Mouse (Mus musculus): ENCODE data around the gene Epha3. TPM values are rescaled to one million over a fixed set of nuclear protein-coding genes. Genes with fewer than 3 reads are reported as not detected.

The Epha3 gene
- polyA plus RNA-seq, 1 experiment from 2014 or later, result 11.0 TPM

DNA sequence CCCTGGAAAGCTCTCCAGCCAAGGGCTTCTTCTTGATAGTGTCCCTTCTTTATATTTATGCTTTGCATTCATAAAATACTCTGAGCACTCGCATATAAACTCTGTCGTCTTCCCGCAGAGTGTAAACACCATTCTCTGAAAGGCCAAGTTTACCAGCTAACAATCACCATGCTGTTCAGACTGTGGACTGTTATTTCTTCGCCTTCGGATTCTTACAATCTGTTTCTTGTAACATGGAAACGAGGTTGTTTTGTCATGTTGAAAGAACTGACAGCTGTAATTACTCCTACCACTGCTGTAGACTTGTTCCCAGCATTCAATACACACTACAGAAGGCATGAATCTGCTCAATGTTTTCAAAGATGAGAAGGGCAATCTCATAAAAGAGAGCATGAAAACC lies 46.4 kb downstream of the Epha3 start:
- Histone ChIP-seq H3K27me3 (replicated peaks) (no peaks in the 10 kb centered on the region), H3K4me2 (replicated peaks) (peak overlapping the region; percentile 15), H3K36me3 (no peaks in the 10 kb centered on the region), H3K9me3 (no peaks in the 10 kb centered on the region), H3K4me1 (replicated peaks) (no peaks in the 10 kb centered on the region), H3K27ac (0 out of 2 replicates have a peak overlapping the region, but pooled peaks have one; percentile 1), H3K9ac (no peak overlapping the region), H3K4me3 (replicated peaks) (no peak overlapping the region)
- WGBS, result 25% methylated on average over 6 of the region's 6 CpGs
- ATAC-seq, result no peak

DNA sequence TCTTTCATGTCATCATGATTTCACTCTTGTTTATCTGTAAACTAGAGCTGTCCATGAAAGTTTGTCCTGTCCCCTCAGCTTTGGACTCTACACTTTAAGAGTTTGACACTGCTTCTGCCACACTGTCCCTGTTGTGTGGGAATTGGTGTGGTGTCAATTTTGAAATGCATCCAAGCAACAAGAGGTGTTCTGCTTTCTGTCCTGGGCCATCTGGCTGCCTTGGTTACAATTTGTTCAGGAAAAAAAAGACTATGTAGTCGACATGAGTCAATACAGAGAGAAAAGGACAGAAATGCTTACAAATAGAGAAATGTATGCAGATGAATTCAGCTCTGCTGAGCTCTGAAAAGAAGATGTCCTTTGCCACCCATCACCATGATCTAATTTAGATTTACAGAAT lies 47.3 kb downstream of the Epha3 start:
- Histone ChIP-seq H3K27ac (no peak overlapping the region), H3K9me3 (no peaks in the 10 kb centered on the region), H3K4me2 (replicated peaks) (no peak overlapping the region), H3K4me1 (replicated peaks) (no peaks in the 10 kb centered on the region), H3K4me3 (replicated peaks) (no peak overlapping the region), H3K27me3 (replicated peaks) (no peaks in the 10 kb centered on the region), H3K36me3 (no peaks in the 10 kb centered on the region), H3K9ac (no peak overlapping the region)
- 12% methylated on average over 1 of the region's 1 CpGs for WGBS
- ATAC-seq, result no peak

DNA sequence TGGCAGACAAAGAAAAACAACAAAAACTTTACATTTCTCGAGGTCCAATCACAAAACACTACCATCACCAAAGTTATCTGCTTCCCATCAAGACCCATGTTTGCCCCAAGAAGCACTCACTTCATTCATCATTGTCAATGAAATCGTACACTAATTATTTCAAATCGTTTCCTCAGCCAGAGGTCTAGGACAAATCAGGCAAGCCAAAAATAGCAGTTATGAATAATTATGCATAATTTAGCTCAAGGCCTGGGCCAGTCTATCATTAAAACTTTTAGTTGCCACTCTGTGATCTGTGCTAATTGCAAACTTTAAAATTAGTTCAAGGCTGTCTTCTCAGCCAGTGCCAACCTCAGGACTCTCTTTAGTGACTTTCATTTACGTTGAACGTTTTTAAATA lies 54.1 kb downstream of the Epha3 start:
- Histone ChIP-seq H3K4me1 (replicated peaks) (no peaks in the 10 kb centered on the region), H3K27me3 (replicated peaks) (no peaks in the 10 kb centered on the region), H3K9me3 (no peaks in the 10 kb centered on the region), H3K36me3 (no peaks in the 10 kb centered on the region), H3K9ac (no peak overlapping the region), H3K4me3 (replicated peaks) (no peak overlapping the region), H3K27ac (no peak overlapping the region), H3K4me2 (replicated peaks) (no peak overlapping the region)
- 64% methylated on average over 5 of the region's 5 CpGs for WGBS
- ATAC-seq, result no peak

DNA sequence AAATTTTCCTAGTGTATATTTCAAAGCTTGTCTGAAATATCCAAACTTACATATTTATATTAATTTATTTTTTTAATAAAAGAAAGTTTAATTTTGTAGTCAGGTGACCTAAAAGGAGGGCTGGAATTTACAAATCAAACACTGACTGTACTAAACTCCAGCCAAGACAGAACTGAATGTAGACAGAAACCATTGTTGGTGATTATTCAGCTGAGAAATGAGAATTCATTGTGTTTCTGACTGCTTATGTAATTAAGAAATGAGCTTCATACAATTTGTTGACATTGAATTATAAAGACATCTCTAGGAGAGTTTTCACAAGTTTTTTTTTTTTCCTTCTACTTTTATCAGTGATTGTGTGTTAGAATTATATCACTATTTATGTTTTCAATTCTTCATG lies 55.0 kb downstream of the Epha3 start:
- Histone ChIP-seq H3K27me3 (replicated peaks) (no peaks in the 10 kb centered on the region), H3K4me3 (replicated peaks) (no peak overlapping the region), H3K4me1 (replicated peaks) (no peaks in the 10 kb centered on the region), H3K9ac (no peak overlapping the region), H3K4me2 (replicated peaks) (no peak overlapping the region), H3K27ac (no peak overlapping the region), H3K9me3 (no peaks in the 10 kb centered on the region), H3K36me3 (no peaks in the 10 kb centered on the region)
- no peak for ATAC-seq

DNA sequence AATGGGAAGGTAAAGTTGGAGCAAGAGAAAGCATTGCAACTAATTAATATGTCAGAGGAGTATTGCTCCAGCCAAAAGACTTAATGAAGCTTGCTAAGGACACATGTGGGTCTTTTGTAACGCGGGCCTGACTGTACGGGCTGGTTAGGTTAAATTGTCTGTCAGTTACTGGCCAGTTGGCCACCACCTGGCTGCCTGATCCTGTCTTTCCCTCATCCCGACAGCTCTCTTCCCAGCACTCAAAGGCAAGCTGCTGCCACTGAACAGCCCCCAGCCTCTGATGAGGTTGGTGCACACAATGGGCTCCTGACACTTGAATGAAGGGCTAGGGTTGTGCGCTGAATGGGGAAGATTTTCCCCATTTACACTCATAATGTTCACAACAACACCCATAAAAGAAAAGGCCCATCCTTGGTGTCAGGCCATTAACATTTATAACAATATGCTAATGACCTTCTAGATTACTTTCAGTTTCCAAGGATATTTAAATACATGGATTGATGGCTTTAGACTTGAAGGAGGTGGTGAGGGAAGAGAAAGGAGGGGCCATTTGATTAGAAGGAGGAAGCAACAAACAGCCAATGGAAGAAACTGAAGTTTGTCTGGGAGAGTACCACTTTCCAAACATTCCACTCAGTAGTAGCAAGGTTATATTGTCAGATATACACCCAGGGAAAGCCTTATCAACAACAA lies 57.4 kb downstream of the Epha3 start:
- H3K4me3 ChIP-seq (replicated peaks), result no peak overlapping the region
- ATAC-seq, result no peak
- H3K27ac ChIP-seq, result no peak overlapping the region
- no peak overlapping the region for H3K4me2 ChIP-seq (replicated peaks)
- 79% methylated on average over 5 of the region's 5 CpGs for WGBS
- H3K36me3 ChIP-seq, result no peaks in the 10 kb centered on the region
- H3K9ac ChIP-seq, result no peak overlapping the region
- H3K9me3 ChIP-seq, result no peaks in the 10 kb centered on the region
- no peaks in the 10 kb centered on the region for H3K27me3 ChIP-seq (replicated peaks)
- H3K4me1 ChIP-seq (replicated peaks), result no peaks in the 10 kb centered on the region

DNA sequence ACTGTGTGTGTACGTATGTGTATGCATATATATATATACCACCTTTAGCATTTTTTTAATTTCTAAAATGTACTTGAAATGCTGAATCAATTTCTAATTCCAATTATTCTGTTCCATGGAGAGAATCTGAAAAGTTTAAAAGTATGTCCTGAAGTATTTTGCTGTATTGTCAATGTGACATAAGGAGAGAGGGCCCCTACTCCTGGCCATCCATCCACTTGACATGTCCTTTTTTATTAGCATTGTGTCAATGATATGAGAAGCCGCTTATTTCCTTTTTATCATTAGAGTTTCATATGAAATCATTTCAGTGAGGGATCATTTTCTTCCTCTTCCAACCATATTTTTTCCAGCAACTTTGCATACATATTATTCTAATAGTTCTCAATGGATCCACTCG lies 58.0 kb downstream of the Epha3 start:
- no peak overlapping the region for H3K27ac ChIP-seq
- WGBS, result 95% methylated on average over 3 of the region's 3 CpGs
- H3K27me3 ChIP-seq (replicated peaks), result no peaks in the 10 kb centered on the region
- no peaks in the 10 kb centered on the region for H3K36me3 ChIP-seq
- ATAC-seq, result no peak
- no peaks in the 10 kb centered on the region for H3K9me3 ChIP-seq
- H3K9ac ChIP-seq, result no peak overlapping the region
- H3K4me1 ChIP-seq (replicated peaks), result no peaks in the 10 kb centered on the region
- no peak overlapping the region for H3K4me3 ChIP-seq (replicated peaks)
- H3K4me2 ChIP-seq (replicated peaks), result no peak overlapping the region

DNA sequence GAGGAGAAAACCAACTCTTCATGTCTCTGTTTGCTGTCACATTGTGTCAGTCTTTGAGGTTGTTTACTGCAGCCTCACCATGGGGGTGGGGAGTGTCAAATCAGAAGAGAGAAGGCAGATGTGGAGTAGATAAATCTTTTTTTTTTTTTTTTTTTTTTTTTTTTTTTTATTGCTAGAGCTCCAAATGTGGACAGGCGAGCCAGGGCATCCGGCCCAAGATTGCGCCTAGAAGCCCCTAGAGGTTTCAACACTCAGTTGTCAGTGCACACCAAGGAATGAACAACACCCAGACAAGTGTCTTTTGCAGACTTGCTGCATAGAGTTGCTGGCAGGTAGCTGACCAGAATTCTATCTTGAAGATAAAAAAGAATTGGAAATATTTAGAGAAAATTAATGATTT lies 62.5 kb downstream of the Epha3 start:
- no peak for ATAC-seq
- Histone ChIP-seq H3K27me3 (replicated peaks) (no peaks in the 10 kb centered on the region), H3K9me3 (no peaks in the 10 kb centered on the region), H3K4me3 (replicated peaks) (no peak overlapping the region), H3K4me2 (replicated peaks) (no peak overlapping the region), H3K9ac (no peak overlapping the region), H3K4me1 (replicated peaks) (no peaks in the 10 kb centered on the region), H3K27ac (no peak overlapping the region), H3K36me3 (no peaks in the 10 kb centered on the region)
- 66% methylated on average over 3 of the region's 3 CpGs for WGBS

DNA sequence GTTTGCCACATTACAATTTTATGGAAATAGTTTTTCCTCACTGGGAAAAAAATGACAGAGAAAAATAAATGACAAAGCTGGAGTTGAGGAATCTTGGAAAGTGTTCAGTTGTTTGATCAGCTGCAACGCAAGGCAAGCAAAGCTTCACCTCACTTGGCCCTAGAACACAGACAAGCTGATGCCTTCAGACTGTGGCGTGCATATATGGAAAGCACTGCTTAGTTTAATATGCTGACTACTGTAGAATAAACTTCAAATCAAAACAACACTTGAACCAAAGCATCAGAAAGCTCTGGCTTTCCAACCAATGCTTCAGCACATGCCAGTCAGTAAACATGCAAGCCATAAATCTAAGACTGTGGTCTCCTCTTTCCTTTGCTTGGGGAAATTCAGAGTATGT lies 65.6 kb downstream of the Epha3 start:
- H3K36me3 ChIP-seq, result no peaks in the 10 kb centered on the region
- H3K4me3 ChIP-seq (replicated peaks), result no peak overlapping the region
- no peaks in the 10 kb centered on the region for H3K9me3 ChIP-seq
- 57% methylated on average over 2 of the region's 2 CpGs for WGBS
- H3K27ac ChIP-seq, result no peak overlapping the region
- H3K9ac ChIP-seq, result no peak overlapping the region
- H3K4me1 ChIP-seq (replicated peaks), result no peaks in the 10 kb centered on the region
- no peak for ATAC-seq
- H3K27me3 ChIP-seq (replicated peaks), result no peaks in the 10 kb centered on the region
- H3K4me2 ChIP-seq (replicated peaks), result no peak overlapping the region

DNA sequence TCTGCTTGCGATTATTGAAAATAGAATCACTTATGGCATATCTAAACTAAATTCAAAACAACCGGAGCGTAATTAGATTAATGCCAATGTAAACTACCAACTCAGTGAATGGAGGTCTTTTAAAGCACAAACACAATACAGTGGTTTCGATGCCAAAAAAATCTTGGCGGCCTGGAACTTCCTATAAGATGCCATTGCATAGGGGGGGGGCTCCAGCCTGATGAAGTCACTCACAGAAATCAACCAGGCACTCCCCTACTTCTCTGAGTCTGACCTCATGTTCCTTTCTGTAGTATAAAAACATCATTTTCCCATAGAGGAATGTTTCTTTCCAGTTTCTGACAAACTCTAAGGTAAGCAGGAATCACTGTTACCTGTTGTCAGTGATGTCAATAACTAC lies 69.7 kb downstream of the Epha3 start:
- Histone ChIP-seq H3K4me3 (replicated peaks) (no peak overlapping the region), H3K27me3 (replicated peaks) (no peaks in the 10 kb centered on the region), H3K36me3 (no peaks in the 10 kb centered on the region), H3K4me2 (replicated peaks) (no peak overlapping the region), H3K4me1 (replicated peaks) (no peaks in the 10 kb centered on the region), H3K9me3 (no peaks in the 10 kb centered on the region), H3K9ac (no peak overlapping the region), H3K27ac (no peak overlapping the region)
- ATAC-seq, result no peak
- WGBS, result 79% methylated on average over 5 of the region's 5 CpGs

DNA sequence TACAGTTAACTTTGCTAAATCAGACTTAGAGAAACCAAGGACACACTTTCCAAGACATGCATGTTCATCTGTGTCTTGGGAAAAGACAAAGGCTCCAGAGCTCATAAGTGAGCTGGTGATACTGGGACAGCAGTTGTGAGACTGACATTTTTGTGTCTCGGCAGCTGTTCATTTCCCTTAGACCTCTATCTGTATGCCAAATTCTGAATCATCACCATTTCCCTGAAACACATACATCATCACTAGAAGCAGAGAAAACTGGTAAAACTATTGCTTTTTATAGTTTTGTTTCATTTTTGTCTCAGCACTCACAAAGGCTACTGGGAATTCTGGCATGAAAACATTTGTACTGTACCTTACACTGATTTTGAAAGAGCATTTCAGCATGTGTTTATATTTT lies 70.2 kb downstream of the Epha3 start:
- Histone ChIP-seq H3K4me2 (replicated peaks) (no peak overlapping the region), H3K9ac (no peak overlapping the region), H3K9me3 (no peaks in the 10 kb centered on the region), H3K4me1 (replicated peaks) (no peaks in the 10 kb centered on the region), H3K36me3 (no peaks in the 10 kb centered on the region), H3K4me3 (replicated peaks) (no peak overlapping the region), H3K27ac (no peak overlapping the region), H3K27me3 (replicated peaks) (no peaks in the 10 kb centered on the region)
- WGBS, result 71% methylated on average over 1 of the region's 1 CpGs
- no peak for ATAC-seq

DNA sequence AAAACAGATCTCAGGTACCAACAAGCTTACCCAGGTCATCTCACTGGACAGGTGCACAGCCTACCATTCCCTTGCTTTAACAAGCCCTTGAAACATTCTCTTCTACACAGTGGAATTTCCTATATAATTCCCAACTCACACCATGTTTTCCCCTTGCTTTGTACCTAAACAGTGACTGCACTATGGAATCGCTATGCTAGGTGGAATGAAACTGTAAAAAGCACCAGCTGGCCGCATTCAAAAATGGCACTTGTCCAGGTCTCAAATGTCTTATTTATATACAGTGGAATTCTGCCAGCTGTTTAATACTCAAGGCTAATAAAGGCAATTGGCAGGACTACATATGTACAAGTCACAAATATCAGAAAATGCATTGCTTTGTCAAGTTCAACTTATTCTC lies 71.9 kb downstream of the Epha3 start:
- Histone ChIP-seq H3K9ac (no peak overlapping the region), H3K9me3 (no peaks in the 10 kb centered on the region), H3K4me2 (replicated peaks) (no peak overlapping the region), H3K4me1 (replicated peaks) (no peaks in the 10 kb centered on the region), H3K36me3 (no peaks in the 10 kb centered on the region), H3K27ac (no peak overlapping the region), H3K4me3 (replicated peaks) (no peak overlapping the region), H3K27me3 (replicated peaks) (no peaks in the 10 kb centered on the region)
- no peak for ATAC-seq
- 58% methylated on average over 2 of the region's 2 CpGs for WGBS

DNA sequence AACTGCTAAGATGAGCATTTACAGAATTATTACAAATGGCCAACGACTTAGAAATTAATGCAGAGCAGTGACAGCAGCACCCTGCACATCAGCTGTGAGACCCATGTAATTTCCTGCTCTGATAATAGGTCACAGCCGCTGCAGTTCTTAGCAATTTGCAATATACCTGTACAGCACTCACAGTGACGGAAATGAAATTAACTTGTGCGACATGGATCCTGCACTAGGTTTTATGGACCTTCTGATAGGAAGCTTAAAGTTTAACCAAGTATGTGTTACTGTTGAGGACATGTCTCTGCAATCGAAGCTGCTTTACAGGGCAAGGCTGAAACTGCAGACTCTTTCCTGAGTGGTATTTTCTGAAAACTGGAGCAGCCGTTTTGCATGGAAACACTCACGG lies 80.4 kb downstream of the Epha3 start:
- no peaks in the 10 kb centered on the region for H3K4me1 ChIP-seq (replicated peaks)
- H3K9ac ChIP-seq, result no peak overlapping the region
- H3K36me3 ChIP-seq, result no peaks in the 10 kb centered on the region
- no peak overlapping the region for H3K4me3 ChIP-seq (replicated peaks)
- H3K27ac ChIP-seq, result no peak overlapping the region
- peak; percentile 99 for ATAC-seq
- no peak overlapping the region for H3K4me2 ChIP-seq (replicated peaks)
- WGBS, result 43% methylated on average over 7 of the region's 7 CpGs
- no peaks in the 10 kb centered on the region for H3K27me3 ChIP-seq (replicated peaks)
- no peaks in the 10 kb centered on the region for H3K9me3 ChIP-seq

DNA sequence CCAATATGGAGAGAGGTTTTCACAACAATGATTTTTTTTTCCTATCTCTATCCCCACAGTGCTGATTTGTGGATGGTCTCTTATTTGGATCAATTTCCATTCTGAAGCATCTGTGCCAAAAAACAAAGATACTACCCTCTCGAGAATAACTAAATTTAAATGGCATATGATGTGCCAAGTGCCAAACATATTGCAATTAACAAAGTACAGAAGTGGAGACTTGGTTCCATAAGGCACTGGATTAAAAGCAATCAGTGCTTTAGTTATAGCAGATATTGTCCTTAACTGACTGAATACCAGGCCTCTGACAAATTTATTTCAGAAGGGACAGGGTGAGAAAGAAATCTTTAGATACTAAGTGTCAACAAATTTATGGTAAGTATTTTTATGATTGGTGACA lies 81.9 kb downstream of the Epha3 start:
- WGBS, result 71% methylated on average over 1 of the region's 1 CpGs

More for the DNA sequence above, 81.9 kb downstream of the Epha3 start:
- Histone ChIP-seq H3K4me3 (replicated peaks) (no peak overlapping the region), H3K4me2 (replicated peaks) (no peak overlapping the region), H3K9ac (no peak overlapping the region), H3K4me1 (replicated peaks) (no peaks in the 10 kb centered on the region), H3K27ac (no peak overlapping the region), H3K9me3 (no peaks in the 10 kb centered on the region), H3K36me3 (no peaks in the 10 kb centered on the region), H3K27me3 (replicated peaks) (no peaks in the 10 kb centered on the region)
- no peak for ATAC-seq

Measured in intestine, embryonic 15.5 days (tissue).